Mouse (Mus musculus) MEL (cell line): ENCODE measurements at regions not wholly inside any gene's neighbourhood (a gene's known extent, or its start where the extent isn't known, plus 50 kb on each side); places are given as distances from the start of the nearest gene placed in this dataset.

Experiments
- DNase-seq: peaks from one replicate; pipeline ENCODE4 v3.0.0; 2011; ENCODE audit warnings: low read depth, low spot score
- H3K27ac ChIP-seq: 2 replicates; pipeline ENCODE4 v1.5.1; 2012; ENCODE audit warnings: low read depth, mild to moderate bottlenecking, control low read depth, low read length, moderate library complexity; ENCODE audit not compliant: control insufficient read depth
- H3K27me3 ChIP-seq, 2 experiments: fragments of 150-350 bp in 1 of 2; sonication (generic) in 1 of 2; 2 replicates each; pipeline ENCODE4 v1.6.1; 2012; ENCODE audit warnings: low read length in 2 of 2, mild to moderate bottlenecking in 2 of 2, improper control_type of control experiment in 1 of 2, moderate library complexity in 1 of 2; ENCODE audit not compliant: insufficient read depth in 2 of 2, control insufficient read depth in 1 of 2
- H3K36me3 ChIP-seq, 2 experiments: 2 replicates each; pipeline ENCODE4 v1.6.1; 2012 to 2014; ENCODE audit warnings: low read length in 2 of 2, improper control_type of control experiment in 1 of 2, inconsistent platforms in 1 of 2, mild to moderate bottlenecking in 1 of 2; ENCODE audit not compliant: insufficient read depth in 2 of 2, control insufficient read depth in 1 of 2
- H3K4me1 ChIP-seq, 2 experiments: fragments of 150-350 bp in 1 of 2; sonication (generic) in 1 of 2; 2 replicates each; pipeline ENCODE4 v1.6.1; 2012; ENCODE audit warnings: low read length in 2 of 2, improper control_type of control experiment in 1 of 2, mild to moderate bottlenecking in 1 of 2; ENCODE audit not compliant: insufficient read depth in 2 of 2, control insufficient read depth in 1 of 2
- H3K4me3 ChIP-seq, 2 experiments: fragments of 150-350 bp in 1 of 2; sonication (generic) in 1 of 2; 2 replicates each; pipeline ENCODE4 v1.5.1; 2012; ENCODE audit warnings: low read depth in 2 of 2, low read length in 2 of 2, mild to moderate bottlenecking in 2 of 2, moderate library complexity in 2 of 2, control low read depth in 1 of 2, improper control_type of control experiment in 1 of 2; ENCODE audit not compliant: control insufficient read depth in 1 of 2, insufficient read depth in 1 of 2
- H3K79me2 ChIP-seq: 2 replicates; pipeline ENCODE4 v1.6.1; 2012; ENCODE audit warnings: mild to moderate bottlenecking, low read length, moderate library complexity; ENCODE audit not compliant: control insufficient read depth, poor library complexity, insufficient read depth
- H3K9ac ChIP-seq: 2 replicates; pipeline ENCODE4 v1.6.1; 2012; ENCODE audit warnings: low read depth, mild to moderate bottlenecking, control low read depth, low read length, moderate library complexity; ENCODE audit not compliant: control insufficient read depth, poor library complexity, severe bottlenecking
- H3K9me3 ChIP-seq: fragments of 150-350 bp; sonication (generic); replicated peaks from 2 replicates; pipeline ENCODE4 v1.6.1; 2012; ENCODE audit warnings: mild to moderate bottlenecking, low read length, improper control_type of control experiment, moderate library complexity; ENCODE audit not compliant: insufficient read depth
- CTCF ChIP-seq, 3 experiments: IDR thresholded peaks in 2 of 3; conservative IDR thresholded peaks in 1 of 3; 2 replicates each; pipeline ENCODE4 v1.5.1; 2011 to 2012; ENCODE audit warnings: low read length in 3 of 3, low read depth in 2 of 3, mild to moderate bottlenecking in 2 of 3, improper control_type of control experiment in 1 of 3, inconsistent platforms in 1 of 3, mixed read lengths in 1 of 3, moderate library complexity in 1 of 3; ENCODE audit not compliant: control insufficient read depth in 1 of 3, insufficient read depth in 1 of 3, poor library complexity in 1 of 3, severe bottlenecking in 1 of 3
- KAT2A ChIP-seq: conservative IDR thresholded peaks from 2 replicates; pipeline ENCODE4 v1.6.1; 2012; ENCODE audit warnings: low read depth, low read length, improper control_type of control experiment, inconsistent platforms
- MYB ChIP-seq: IDR thresholded peaks from 2 replicates; pipeline ENCODE4 v1.6.1; 2011; ENCODE audit warnings: mild to moderate bottlenecking, low read depth, low read length, improper control_type of control experiment
- POLR2A ChIP-seq, 2 experiments: IDR thresholded peaks; 2 replicates each; pipeline ENCODE4 v1.6.1; 2011 to 2012; ENCODE audit warnings: low read length in 2 of 2, mild to moderate bottlenecking in 2 of 2, control low read depth in 1 of 2, improper control_type of control experiment in 1 of 2, low read depth in 1 of 2, moderate library complexity in 1 of 2; ENCODE audit not compliant: control insufficient read depth in 1 of 2, insufficient read depth in 1 of 2, poor library complexity in 1 of 2
- RAD21 ChIP-seq: IDR thresholded peaks from 2 replicates; pipeline ENCODE4 v1.6.1; 2011; ENCODE audit warnings: mild to moderate bottlenecking, low read depth, low read length, improper control_type of control experiment
- ZKSCAN1 ChIP-seq: IDR thresholded peaks from 2 replicates; pipeline ENCODE4 v1.6.1; 2012; ENCODE audit warnings: low read depth, mild to moderate bottlenecking, inconsistent platforms, low read length, improper control_type of control experiment, moderate library complexity

DNA sequence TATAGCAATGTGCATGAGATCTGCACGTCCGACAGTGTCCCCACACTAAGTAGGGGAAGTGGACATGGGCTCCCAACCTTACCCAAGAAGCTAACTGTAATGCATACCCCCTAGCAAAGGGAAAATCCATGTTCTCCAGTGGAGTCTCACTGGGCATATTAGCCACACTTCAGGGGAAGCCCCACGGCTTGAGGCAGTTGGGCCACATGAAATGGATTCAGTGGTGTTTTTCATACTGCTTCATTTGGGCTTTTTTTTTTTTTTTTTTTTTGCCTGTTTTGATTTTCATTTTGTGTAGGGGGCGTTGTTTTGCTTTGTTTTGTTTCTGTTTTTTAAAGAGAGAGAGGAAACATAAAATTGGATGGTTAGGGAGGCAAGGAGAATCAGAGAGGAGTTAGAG lies 138.6 kb upstream of the Jmjd1c start:
- Histone ChIP-seq H3K9me3 (no peaks in the 10 kb centered on the region), H3K4me1 (peaks cover 0 to 3% of the 10 kb centered on the region in 2 experiments; a peak in 1 of 4 replicates), H3K36me3 (no peaks in the 10 kb centered on the region), H3K27me3 (no peaks in the 10 kb centered on the region), H3K27ac (no peak overlapping the region), H3K4me3 (no peak overlapping the region), H3K9ac (no peak overlapping the region), H3K79me2 (no peaks in the 10 kb centered on the region)
- no peak for DNase-seq
- TF ChIP-seq MYB = no peak
- no peak for TF ChIP-seq POLR2A (IDR thresholded peaks at IDR 0.05; ENCODE audit: control insufficient read depth in 1 of 2, insufficient read depth in 1 of 2, low read depth in 1 of 2, low read length in 2 of 2, poor library complexity in 1 of 2)
- no peak for TF ChIP-seq RAD21
- TF ChIP-seq KAT2A = no peak
- TF ChIP-seq ZKSCAN1 = no peak
- no peak for TF ChIP-seq CTCF (IDR thresholded peaks at IDR 0.05 in 2 of 3, conservative IDR thresholded peaks at IDR 0.05 in 1 of 3; ENCODE audit: control insufficient read depth in 1 of 3, insufficient read depth in 1 of 3, low read depth in 2 of 3, low read length in 3 of 3, poor library complexity in 1 of 3, severe bottlenecking in 1 of 3)
